Mouse (Mus musculus) frontal cortex, postnatal 36 days (tissue): ENCODE measurements around the gene Smim15.
A peak's percentile ranks its signal among the peaks of the same experiment; 100 is the strongest.

Experiments used
- DNase-seq, 2 experiments: peaks; one replicate each; pipeline ENCODE4 v3.0.0; 2022; ENCODE audit warnings: low spot score in 2 of 2

Smim15 gene

DNA sequence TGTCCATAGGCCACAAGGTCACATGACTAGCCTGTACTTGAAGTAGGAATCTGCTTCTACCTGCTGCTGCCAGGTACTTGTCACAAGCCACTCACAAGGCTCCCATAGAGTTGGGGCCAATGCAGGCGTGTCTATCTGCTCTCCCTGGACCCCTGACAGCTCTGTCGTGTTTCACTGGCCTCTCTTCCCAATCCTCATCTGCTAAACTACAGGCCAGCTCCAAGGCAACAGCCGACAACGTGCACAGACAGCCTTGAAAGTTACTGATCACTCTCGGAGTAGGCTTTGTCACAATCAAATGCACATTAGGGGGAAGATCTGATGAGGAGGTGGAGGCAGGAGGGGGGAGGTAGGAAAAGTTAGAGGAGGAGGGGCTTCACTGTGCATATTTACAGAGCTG, 18.7 kb downstream of the Smim15 start:
- DNase-seq = no peak

GRCm38 (mm10) chr13:108063374-108064134, 19.3 kb downstream of the Smim15 start:
- no peak for DNase-seq

DNA sequence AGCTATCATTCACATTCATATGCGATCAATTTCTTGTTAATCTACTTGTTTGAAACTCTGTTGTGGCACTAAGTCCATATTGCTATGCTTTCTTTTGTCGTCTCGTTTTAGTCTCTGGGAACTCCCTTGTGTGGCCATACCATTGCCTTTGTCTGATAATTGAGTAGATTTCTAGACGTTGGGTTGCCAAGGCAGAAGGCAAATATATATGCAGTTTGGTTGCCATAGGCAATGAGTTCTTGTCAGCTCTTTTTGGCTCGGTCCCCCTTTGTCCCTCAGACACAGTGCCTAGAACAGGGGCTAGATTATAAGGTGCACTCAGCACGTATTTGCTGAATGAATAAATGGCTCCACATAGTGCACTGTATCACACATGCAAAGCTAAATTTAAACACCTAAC, 20.1 kb downstream of the Smim15 start:
- no peak for DNase-seq

DNA sequence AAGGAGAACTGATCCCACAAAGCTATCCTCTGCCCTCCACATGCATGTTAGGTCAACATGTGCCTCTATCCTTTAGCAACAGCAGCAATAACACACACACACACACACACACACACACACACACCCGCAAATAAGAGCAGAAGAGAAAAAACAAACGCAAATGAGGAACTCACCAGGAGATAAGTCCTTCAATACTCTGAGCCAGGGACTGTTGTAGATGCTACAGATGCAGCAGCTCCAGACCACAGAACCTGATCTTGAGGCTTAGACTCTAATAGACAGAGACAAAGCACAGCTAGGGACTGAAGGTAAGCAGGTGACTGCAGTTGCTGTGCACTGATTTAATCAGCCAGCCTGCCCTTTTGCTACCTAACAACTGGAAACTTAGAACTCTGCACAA, 21.8 kb downstream of the Smim15 start:
- DNase-seq = no peak

DNA sequence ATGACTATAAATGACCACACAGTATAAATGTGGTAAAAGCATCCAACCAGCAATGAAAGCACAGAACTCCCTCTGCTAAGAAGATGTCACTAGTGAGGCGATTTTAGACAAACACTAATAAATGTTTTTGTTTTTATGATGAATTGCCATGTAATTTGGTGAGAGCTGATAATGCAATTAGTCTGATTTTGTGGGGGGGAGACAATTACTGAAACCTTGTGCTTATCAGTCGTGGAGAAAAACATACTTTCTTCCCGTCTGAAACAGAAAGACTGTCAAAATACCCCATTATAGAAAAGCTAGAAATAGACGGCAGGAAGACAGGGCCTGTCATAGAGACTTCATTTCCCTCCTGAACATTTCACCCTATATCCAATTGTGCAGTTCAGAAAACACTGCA, 24.9 kb downstream of the Smim15 start:
- no peak for DNase-seq

DNA sequence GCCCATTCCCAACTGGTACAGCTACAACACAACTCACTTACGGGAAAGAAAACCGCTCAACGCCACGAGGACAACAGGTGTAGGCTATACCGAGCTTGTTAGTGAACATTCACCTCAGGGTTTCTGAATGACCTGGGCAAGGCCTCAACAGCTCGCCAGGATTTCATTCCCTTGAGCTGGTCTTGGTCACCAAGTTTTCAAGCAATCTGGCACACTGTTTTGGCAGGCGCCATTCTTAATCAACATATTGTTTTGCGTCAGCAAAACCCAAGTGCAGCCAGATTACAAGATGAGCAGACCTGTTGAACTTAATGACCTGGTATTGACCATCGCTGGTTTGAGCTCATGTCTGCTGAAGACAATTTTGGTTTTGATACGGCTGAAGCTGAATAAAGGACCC, 25.9 kb downstream of the Smim15 start:
- no peak for DNase-seq

- DNase-seq = no peak
Measured at GRCm38 (mm10) chr13:108077476-108077875, 33.2 kb downstream of the Smim15 start.

- no peak for DNase-seq
Measured at GRCm38 (mm10) chr13:108077901-108078300, 33.7 kb downstream of the Smim15 start.

DNA sequence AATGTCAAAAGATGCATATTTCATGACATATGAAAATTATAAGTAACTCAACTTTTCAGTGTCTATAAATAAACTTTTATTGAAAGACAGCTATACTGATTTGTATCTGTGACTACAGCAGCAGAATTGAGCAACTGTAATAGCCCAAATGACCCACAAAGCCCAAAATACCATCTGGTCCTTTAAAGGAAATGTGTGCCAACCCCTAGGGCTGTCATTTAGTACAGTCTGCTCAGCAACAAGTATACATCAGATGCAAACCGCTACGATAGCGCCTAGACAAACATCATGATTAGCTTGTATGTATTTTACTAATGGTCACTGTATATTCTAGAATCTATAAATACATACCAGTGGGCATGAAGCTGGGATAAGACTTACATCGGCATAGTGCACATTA, 39.8 kb downstream of the Smim15 start:
- DNase-seq = no peak

DNA sequence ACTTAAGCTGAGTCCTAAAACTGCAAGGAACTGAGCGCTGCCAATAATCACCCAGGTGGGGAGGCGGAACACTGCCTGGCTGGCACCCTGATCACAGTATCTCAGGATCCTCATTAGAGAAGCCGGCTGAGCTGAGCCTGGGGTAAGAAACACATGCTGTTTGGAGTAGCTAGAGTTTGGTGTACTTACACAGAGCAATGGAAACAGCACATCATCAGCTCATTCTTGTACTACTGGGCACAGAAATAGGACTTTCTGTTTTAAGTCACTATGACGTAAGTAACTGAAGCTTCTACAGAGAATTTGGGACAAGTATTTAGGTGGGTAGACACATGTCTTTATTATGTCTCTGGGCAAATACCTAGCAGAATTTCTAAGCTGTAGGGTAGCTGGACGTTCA, 41.8 kb downstream of the Smim15 start:
- DNase-seq = no peak

DNA sequence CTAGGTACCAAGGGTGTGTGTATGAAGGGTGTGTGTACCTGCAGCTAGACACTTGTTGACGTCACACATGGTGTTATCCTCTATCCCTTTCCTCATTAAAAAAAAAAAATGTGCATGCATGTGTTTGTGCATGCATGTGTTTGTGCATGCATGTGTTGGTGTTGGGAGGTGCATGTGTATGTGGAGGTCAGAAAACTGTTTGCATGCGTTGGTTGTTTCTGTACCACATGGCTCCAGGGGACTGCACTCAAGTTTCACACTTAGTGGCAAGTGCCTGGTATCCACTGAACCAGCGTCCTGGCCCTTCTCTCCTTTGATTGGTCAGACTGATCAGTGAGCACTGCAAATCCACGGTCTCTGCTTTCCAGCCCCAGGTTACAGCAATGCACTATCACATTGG, 42.5 kb downstream of the Smim15 start:
- no peak for DNase-seq

GRCm38 (mm10) chr13:108092290-108092689, 48.0 kb downstream of the Smim15 start:
- no peak for DNase-seq

- DNase-seq = no peak
Measured at GRCm38 (mm10) chr13:108094681-108095080, 50.4 kb downstream of the Smim15 start.

DNA sequence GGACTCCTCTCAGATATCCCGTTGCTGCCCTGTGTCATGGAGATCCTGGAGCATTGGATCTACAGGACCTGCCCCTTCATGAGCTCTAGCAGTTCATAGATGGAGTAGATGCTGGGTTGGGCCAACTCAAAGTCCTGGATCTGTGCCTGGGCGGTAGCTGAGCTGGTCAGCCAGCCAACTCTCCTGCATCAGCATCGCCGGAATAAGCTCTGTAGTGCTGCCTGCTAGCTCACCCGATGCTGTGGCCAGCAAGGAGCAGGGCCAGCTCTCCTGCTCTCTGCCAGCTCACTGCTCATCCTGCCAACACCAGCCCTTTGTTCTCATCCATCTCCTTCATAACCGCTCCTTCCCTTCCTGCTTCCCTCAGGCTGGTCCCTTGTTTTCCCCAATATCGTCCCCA, 51.4 kb downstream of the Smim15 start:
- peak; percentile 33 to 44 for DNase-seq

DNA sequence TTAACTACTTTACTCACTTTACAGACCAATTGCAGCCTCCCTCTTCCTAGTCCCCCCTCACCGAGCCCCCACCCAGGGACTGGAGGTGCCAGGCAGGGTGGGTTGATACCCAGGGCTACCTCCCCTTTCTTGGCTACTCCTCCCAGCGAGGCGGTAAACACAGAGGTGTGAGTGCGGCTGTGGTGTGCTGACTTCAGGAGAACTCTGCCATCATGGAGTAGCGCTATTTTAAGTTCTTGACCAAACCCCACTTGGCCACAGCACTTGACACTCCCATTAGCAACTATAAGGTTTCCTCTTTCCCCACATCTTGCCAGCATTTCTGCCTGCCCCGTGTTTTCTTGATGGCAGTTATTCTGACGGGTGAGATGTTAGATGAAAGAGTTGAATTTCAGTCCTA, 52.2 kb downstream of the Smim15 start:
- no peak for DNase-seq
